Mouse (Mus musculus): ENCODE data around the gene Prps1l1. TPM values are rescaled to one million over a fixed set of nuclear protein-coding genes. Genes with fewer than 3 reads are reported as not detected.

Prps1l1 gene
- polyA plus RNA-seq, 1 experiment from 2014 or later: not detected

DNA sequence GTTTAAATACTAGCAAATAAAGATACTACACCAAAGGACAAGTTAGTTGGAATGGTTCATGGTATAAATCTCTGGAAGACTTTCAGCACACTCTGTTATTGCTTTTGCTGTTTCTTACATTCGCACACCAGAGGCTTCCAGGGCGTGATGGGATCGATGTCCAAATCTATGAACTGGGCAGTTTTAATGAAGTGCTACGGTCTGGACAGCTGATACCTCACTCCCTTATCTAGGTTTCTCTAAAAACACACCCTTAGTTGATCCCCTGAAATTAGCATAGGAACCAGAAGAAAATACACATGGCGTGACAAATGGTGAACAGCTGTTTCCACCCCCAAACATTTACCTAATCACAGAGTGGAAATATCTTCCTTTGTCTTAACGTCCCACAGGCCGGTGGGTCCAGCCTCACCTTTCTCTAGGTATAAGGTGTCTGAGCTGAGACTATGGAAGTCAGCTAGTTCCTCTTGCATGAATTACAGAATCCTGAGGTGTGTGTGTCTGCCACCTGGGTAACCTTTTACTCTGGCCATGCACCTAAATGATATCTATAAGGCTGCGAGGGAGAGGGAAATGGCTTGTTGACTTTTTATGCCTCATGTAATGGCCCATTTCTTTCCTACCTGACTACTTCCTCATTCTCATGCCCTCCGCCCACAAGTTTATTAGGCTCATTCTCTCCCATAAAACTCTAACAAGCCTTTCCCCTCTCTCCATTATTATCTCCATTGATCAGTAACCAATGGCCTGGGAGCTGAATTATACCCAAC, 32.1 kb downstream of the Prps1l1 start:
- no peaks in the 10 kb centered on the region for H3K4me1 ChIP-seq (ENCODE audit: control insufficient read depth, insufficient read depth, low read length)
- ATAC-seq: no peak; the same call in 1 of the 2 replicates
- no peak overlapping the region for H3K4me2 ChIP-seq (ENCODE audit: low read length)
- H3K9me3 ChIP-seq (replicated peaks; ENCODE audit: control insufficient read depth, low read length, poor library complexity, severe bottlenecking): no peaks in the 10 kb centered on the region
- no peaks in the 10 kb centered on the region for H3K27me3 ChIP-seq (ENCODE audit: control insufficient read depth, insufficient read depth, low read depth, low read length)
- no peak overlapping the region for H3K9ac ChIP-seq (ENCODE audit: low read depth, low read length)
- WGBS: 94% methylated on average over 9 of the region's 9 CpGs
- H3K36me3 ChIP-seq (ENCODE audit: control insufficient read depth, insufficient read depth, low read length): no peaks in the 10 kb centered on the region
- no peak overlapping the region for H3K27ac ChIP-seq (ENCODE audit: low read length)
- H3K4me3 ChIP-seq (ENCODE audit: low read depth, low read length): no peak overlapping the region

DNA sequence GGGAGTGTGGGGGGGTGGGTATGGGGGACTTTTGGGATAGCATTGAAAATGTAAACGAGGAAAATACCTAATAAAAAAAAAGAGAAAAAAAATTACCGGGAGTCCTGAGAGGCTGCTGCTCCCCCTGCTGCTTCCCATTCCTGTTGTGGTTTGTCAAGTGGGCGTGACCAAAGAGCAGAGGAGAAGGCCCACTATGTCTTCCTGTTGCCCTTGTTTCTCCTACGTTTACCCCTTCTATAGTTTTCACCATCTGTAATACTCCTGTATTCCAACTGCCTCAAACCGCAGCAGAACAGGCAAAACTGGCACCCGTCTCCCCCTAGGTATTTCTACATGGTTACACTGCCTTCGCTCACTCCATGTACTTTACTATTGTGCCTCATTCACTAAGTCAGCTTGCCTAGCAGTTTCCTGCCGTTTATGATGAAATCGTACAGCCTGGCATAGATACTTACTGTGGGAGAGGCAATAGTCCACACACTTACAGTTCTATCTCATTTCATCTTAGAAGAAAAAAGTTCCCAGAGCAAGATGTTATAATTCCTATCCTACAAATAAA, 34.2 kb downstream of the Prps1l1 start:
- no peaks in the 10 kb centered on the region for H3K9me3 ChIP-seq (replicated peaks; ENCODE audit: control insufficient read depth, low read length, poor library complexity, severe bottlenecking)
- no peak overlapping the region for H3K4me2 ChIP-seq (ENCODE audit: low read length)
- no peak overlapping the region for H3K27ac ChIP-seq (ENCODE audit: low read length)
- no peak overlapping the region for H3K4me3 ChIP-seq (ENCODE audit: low read depth, low read length)
- ATAC-seq: no peak
- 87% methylated on average over 9 of the region's 9 CpGs for WGBS
- no peaks in the 10 kb centered on the region for H3K27me3 ChIP-seq (ENCODE audit: control insufficient read depth, insufficient read depth, low read depth, low read length)
- no peak overlapping the region for H3K9ac ChIP-seq (ENCODE audit: low read depth, low read length)
- H3K4me1 ChIP-seq (ENCODE audit: control insufficient read depth, insufficient read depth, low read length): no peaks in the 10 kb centered on the region
- H3K36me3 ChIP-seq (ENCODE audit: control insufficient read depth, insufficient read depth, low read length): no peaks in the 10 kb centered on the region

DNA sequence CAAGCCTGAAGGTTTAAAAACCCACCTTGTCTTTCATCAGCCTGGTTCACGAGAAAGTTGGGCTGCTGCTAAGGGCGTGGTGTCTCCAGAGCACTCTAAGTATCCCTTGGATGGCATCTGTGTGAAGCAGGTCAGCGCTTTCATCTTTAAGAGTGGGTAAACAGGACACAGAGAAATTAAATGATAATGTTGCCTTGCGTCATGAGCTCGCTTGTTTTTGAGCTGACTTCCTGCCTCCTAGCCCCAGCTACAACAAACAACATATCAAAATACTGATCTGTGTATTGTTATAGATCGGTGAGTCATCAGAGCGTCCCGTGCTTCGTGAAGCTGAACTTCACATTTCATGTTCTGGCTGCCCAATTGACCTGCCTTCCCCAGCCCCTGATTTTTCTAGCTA, 36.7 kb downstream of the Prps1l1 start:
- 94% methylated on average over 9 of the region's 9 CpGs for WGBS

DNA sequence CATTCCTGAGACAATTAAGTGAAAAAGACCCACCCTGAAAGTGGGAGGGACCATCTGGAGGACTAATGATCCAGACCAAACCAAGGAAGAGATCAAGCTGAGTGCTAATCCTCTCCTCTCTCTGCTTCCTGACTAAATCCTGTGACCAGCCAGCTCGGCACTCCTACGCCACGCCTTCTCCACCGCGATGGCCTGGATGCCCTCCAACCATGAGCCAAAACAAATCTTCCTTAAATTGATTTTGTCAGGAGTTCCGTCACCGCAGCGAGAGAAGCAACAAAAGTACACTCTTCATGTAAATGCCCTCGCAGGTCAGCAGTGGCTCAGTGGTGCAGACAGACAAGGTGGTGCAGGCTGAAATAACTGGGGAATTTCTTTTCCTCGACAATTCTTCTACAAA, 37.5 kb downstream of the Prps1l1 start:
- H3K9me3 ChIP-seq (replicated peaks; ENCODE audit: control insufficient read depth, low read length, poor library complexity, severe bottlenecking): no peaks in the 10 kb centered on the region
- WGBS: 47% methylated on average over 10 of the region's 10 CpGs
- H3K4me3 ChIP-seq (ENCODE audit: low read depth, low read length): no peak overlapping the region
- no peaks in the 10 kb centered on the region for H3K36me3 ChIP-seq (ENCODE audit: control insufficient read depth, insufficient read depth, low read length)
- no peak overlapping the region for H3K27ac ChIP-seq (ENCODE audit: low read length)
- H3K4me2 ChIP-seq (ENCODE audit: low read length): no peak overlapping the region
- H3K4me1 ChIP-seq (ENCODE audit: control insufficient read depth, insufficient read depth, low read length): no peaks in the 10 kb centered on the region
- no peak overlapping the region for H3K9ac ChIP-seq (ENCODE audit: low read depth, low read length)
- no peaks in the 10 kb centered on the region for H3K27me3 ChIP-seq (ENCODE audit: control insufficient read depth, insufficient read depth, low read depth, low read length)
- ATAC-seq: no peak

More for the DNA sequence above, 36.7 kb downstream of the Prps1l1 start:
- Histone ChIP-seq H3K27me3 (ENCODE audit: control insufficient read depth, insufficient read depth, low read depth, low read length) (no peaks in the 10 kb centered on the region), H3K4me3 (ENCODE audit: low read depth, low read length) (no peak overlapping the region), H3K9ac (ENCODE audit: low read depth, low read length) (no peak overlapping the region), H3K27ac (ENCODE audit: low read length) (no peak overlapping the region), H3K36me3 (ENCODE audit: control insufficient read depth, insufficient read depth, low read length) (no peaks in the 10 kb centered on the region), H3K9me3 (replicated peaks; ENCODE audit: control insufficient read depth, low read length, poor library complexity, severe bottlenecking) (no peaks in the 10 kb centered on the region), H3K4me2 (ENCODE audit: low read length) (no peak overlapping the region), H3K4me1 (ENCODE audit: control insufficient read depth, insufficient read depth, low read length) (no peaks in the 10 kb centered on the region)
- no peak for ATAC-seq

DNA sequence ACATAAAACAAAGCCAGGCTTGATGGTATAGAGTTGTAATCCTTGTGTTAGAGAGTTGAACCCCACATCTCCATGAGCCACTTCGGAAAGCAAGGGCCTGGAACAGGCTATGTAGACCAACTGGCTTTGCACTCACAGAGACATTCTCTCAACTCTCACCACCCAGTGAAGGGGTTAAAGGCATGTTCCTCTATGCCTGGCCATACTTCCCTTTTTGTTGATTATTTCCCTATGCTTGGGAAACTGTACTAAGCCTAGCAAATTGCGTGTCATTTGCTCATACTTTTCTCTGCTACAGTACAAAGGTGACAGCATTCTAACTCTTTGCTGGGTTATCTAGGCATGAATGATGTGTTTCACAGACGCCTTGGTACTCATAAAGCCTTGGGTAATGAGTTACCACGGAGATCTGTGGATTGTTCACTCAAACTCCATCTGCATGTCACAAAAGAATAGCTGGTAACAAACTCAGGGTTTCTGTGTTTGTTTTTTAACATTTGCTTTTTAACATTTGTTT, 41.4 kb downstream of the Prps1l1 start:
- no peaks in the 10 kb centered on the region for H3K4me1 ChIP-seq (ENCODE audit: control insufficient read depth, insufficient read depth, low read length)
- 60% methylated on average over 4 of the region's 4 CpGs for WGBS

DNA sequence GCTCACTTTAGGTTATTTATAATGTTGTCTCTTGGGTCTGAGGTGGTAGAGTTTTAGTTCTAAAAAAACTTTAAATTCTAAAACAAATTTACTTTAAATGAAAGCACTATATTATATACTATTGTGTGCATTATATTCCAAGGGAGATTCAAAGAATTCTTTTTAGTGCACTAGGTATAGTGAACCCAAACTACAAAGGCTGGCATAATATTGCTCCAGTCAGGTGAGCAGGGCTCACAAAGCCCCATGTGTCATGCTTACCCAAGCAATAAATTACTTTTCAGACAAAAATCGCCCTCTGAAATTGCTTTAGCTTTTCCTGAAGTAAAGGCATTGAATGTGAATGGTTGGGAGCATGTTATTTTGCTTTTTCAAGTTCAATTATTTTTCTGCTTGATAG, 43.0 kb downstream of the Prps1l1 start:
- no peak overlapping the region for H3K9ac ChIP-seq (ENCODE audit: low read depth, low read length)
- ATAC-seq: no peak
- H3K36me3 ChIP-seq (ENCODE audit: control insufficient read depth, insufficient read depth, low read length): no peaks in the 10 kb centered on the region
- no peak overlapping the region for H3K4me2 ChIP-seq (ENCODE audit: low read length)
- WGBS: 32% methylated on average over 1 of the region's 1 CpGs
- H3K27ac ChIP-seq (ENCODE audit: low read length): no peak overlapping the region
- no peak overlapping the region for H3K4me3 ChIP-seq (ENCODE audit: low read depth, low read length)
- H3K27me3 ChIP-seq (ENCODE audit: control insufficient read depth, insufficient read depth, low read depth, low read length): no peaks in the 10 kb centered on the region
- no peaks in the 10 kb centered on the region for H3K9me3 ChIP-seq (replicated peaks; ENCODE audit: control insufficient read depth, low read length, poor library complexity, severe bottlenecking)
- no peaks in the 10 kb centered on the region for H3K4me1 ChIP-seq (ENCODE audit: control insufficient read depth, insufficient read depth, low read length)

More for the DNA sequence above, 41.4 kb downstream of the Prps1l1 start:
- H3K9me3 ChIP-seq (replicated peaks; ENCODE audit: control insufficient read depth, low read length, poor library complexity, severe bottlenecking): no peaks in the 10 kb centered on the region
- H3K36me3 ChIP-seq (ENCODE audit: control insufficient read depth, insufficient read depth, low read length): no peaks in the 10 kb centered on the region
- no peak overlapping the region for H3K27ac ChIP-seq (ENCODE audit: low read length)
- H3K9ac ChIP-seq (ENCODE audit: low read depth, low read length): no peak overlapping the region
- H3K4me2 ChIP-seq (ENCODE audit: low read length): no peak overlapping the region
- no peak overlapping the region for H3K4me3 ChIP-seq (ENCODE audit: low read depth, low read length)
- H3K27me3 ChIP-seq (ENCODE audit: control insufficient read depth, insufficient read depth, low read depth, low read length): no peaks in the 10 kb centered on the region
- ATAC-seq: no peak

Other genes with a start within 250 kb of the Prps1l1 start
- 11.2 and 12.6 TPM in 2 replicates for gene Hdac9, start 67.7 kb upstream of the Prps1l1 start, polyA plus RNA-seq (2015; fragmentation: Nextera tagmentation; extraction: Ambion mirVana)
- gene Snx13, start 62.4 kb downstream of the Prps1l1 start, polyA plus RNA-seq (2015; fragmentation: Nextera tagmentation; extraction: Ambion mirVana): 28.8 and 33.2 TPM in 2 replicates

Data from midbrain, embryonic 16.5 days (tissue).